Mouse (Mus musculus) liver, postnatal 0 days (tissue): ENCODE data around the gene Gm13757. TPM values are rescaled to one million over a fixed set of nuclear protein-coding genes. Genes with fewer than 3 reads are reported as not detected.
"Not testable (repeated sequence)": the region's sequence is repeated elsewhere in the genome, so short reads cannot be mapped to it uniquely, and the experiment has no call there.

Experiments
- ATAC-seq: fragments of 200-750 bp; cut with Nextera tagmentation; 2 replicates; pipeline ENCODE4 v1.8.0; 2017; ENCODE audit warnings: mild to moderate bottlenecking, moderate library complexity
- DNase-seq: peaks from one replicate; pipeline ENCODE4 v3.0.0-alpha.2; 2016
- H3K27ac ChIP-seq: fragments of 300-500 bp; sonication (generic); 2 replicates; pipeline ENCODE4 v1.5.1; 2014; ENCODE audit warnings: antibody characterized with exemption, moderate library complexity, mild to moderate bottlenecking, low read depth
- H3K27me3 ChIP-seq: fragments of 300-500 bp; sonication (generic); 2 replicates; pipeline ENCODE4 v1.6.1; 2014; ENCODE audit warnings: low read length, control low read depth, mixed read lengths; ENCODE audit not compliant: insufficient read depth
- H3K36me3 ChIP-seq: fragments of 300-500 bp; sonication (generic); replicated peaks from 2 replicates; pipeline ENCODE4 v1.6.1; 2014; ENCODE audit warnings: mild to moderate bottlenecking, control low read depth, low read length, moderate library complexity, mixed read lengths; ENCODE audit not compliant: insufficient read depth
- H3K4me1 ChIP-seq: fragments of 300-500 bp; sonication (generic); 2 replicates; pipeline ENCODE4 v1.6.1; 2014; ENCODE audit warnings: antibody characterized with exemption, mild to moderate bottlenecking, control low read depth; ENCODE audit not compliant: insufficient read depth
- H3K4me2 ChIP-seq: fragments of 300-500 bp; sonication (generic); 2 replicates; pipeline ENCODE4 v1.6.1; 2014; ENCODE audit warnings: low read depth, mild to moderate bottlenecking, low read length, moderate library complexity, mixed read lengths
- H3K4me3 ChIP-seq: fragments of 300-500 bp; sonication (generic); 2 replicates; pipeline ENCODE4 v1.5.1; 2014; ENCODE audit warnings: low read depth, low read length
- H3K9ac ChIP-seq: fragments of 300-500 bp; sonication (generic); replicated peaks from 2 replicates; pipeline ENCODE4 v1.6.1; 2014; ENCODE audit warnings: mild to moderate bottlenecking, moderate library complexity
- H3K9me3 ChIP-seq: fragments of 300-500 bp; sonication (generic); 2 replicates; pipeline ENCODE4 v1.6.1; 2016; ENCODE audit warnings: mild to moderate bottlenecking, control low read depth, low read length, mixed read lengths
- CTCF ChIP-seq: sonication (generic); IDR thresholded peaks from 2 replicates; pipeline ENCODE4 v1.5.1; 2016; ENCODE audit warnings: antibody characterized with exemption, low read depth
- EP300 ChIP-seq: IDR thresholded peaks from 2 replicates; pipeline ENCODE4 v1.6.1; 2016; ENCODE audit warnings: antibody characterized with exemption, low read depth, mild to moderate bottlenecking
- WGBS: fragments of 180-500 bp; shearing (Covaris S2); extraction: QIAGEN DNeasy Blood & Tissue Kit; methylation state at CpG from one replicate; pipeline ENCODE4 v1.1.7; 2014; ENCODE audit not compliant: insufficient replicate concordance; 5-methylcytosine and 5-hydroxymethylcytosine counted together
- polyA plus RNA-seq: library from polyadenylated mRNA; unstranded; fragments of >200 nt; fragmentation: Nextera tagmentation; extraction: Ambion mirVana; gene quantifications from 2 replicates; pipeline ENCODE4 v1.2.1, GENCODE M21; 2015

Gene Gm13757
- not detected in 2 replicates for polyA plus RNA-seq

- H3K36me3 ChIP-seq, result no peaks in the 10 kb centered on the region
- H3K4me1 ChIP-seq, result no peaks in the 10 kb centered on the region
- no peak within 1 kb of the TSS for H3K4me3 ChIP-seq
- H3K27ac ChIP-seq, result no peak within 1 kb of the TSS
- H3K9me3 ChIP-seq, result no peaks in the 10 kb centered on the region
- H3K9ac ChIP-seq, result no peak within 1 kb of the TSS
- no peaks in the 10 kb centered on the region for H3K27me3 ChIP-seq
- ATAC-seq, result no peak
- H3K4me2 ChIP-seq, result no peak within 1 kb of the TSS
- 74% methylated on average over 1 of the region's 1 CpGs for WGBS
- no peak for DNase-seq
- TF ChIP-seq EP300 (no peak), CTCF (no peak)
Observed at GRCm38 (mm10) chr2:88449031-88449430, at the start of gene Gm13757. TSS of gene Gm13757 (minus strand) at chr2:88449131.

- no peaks in the 10 kb centered on the region for H3K36me3 ChIP-seq
- ATAC-seq (no peak), DNase-seq (no peak)
- TF ChIP-seq EP300, result no peak
- no peak for TF ChIP-seq CTCF
- H3K9ac ChIP-seq, result no peak within 1 kb of the TSS
- H3K27ac ChIP-seq, result no peak within 1 kb of the TSS
- H3K4me1 ChIP-seq, result no peaks in the 10 kb centered on the region
- no peaks in the 10 kb centered on the region for H3K9me3 ChIP-seq
- H3K27me3 ChIP-seq, result no peaks in the 10 kb centered on the region
- H3K4me2 ChIP-seq, result no peak within 1 kb of the TSS
- no peak within 1 kb of the TSS for H3K4me3 ChIP-seq
- 53% methylated on average over 2 of the region's 2 CpGs for WGBS
Observed at GRCm38 (mm10) chr2:88493020-88493419, 44.1 kb upstream of the Gm13757 start, which contains the start of gene Olfr1185-ps1. TSS of gene Olfr1185-ps1 (plus strand) at chr2:88493320.

DNA sequence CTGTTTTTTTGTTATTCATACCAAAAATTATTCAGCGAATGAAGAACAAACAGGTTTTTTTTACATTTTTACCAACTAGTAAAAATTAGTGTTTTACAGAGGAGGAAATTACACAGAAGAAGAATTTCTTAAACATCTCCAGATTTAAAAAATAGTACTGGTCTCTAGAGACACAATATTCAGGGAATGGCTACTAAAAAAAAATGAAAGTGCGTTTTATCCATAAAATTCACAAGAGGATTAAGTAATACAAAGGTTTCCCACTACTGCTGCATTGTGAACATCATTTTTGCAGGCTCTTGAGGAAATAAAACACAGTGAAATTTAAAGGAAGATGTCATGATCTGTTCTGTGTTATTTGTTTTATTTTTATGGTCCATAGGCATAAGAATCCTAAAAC is 34.4 kb upstream of the Gm13757 start, which contains the start of gene Olfr1184:
Gene Olfr1184 (plus strand): TSS at position 301 of the 400 bp plus-strand sequence.
- Histone ChIP-seq H3K4me1 (no peaks in the 10 kb centered on the region), H3K27me3 (no peaks in the 10 kb centered on the region), H3K27ac (no peak within 1 kb of the TSS), H3K36me3 (no peaks in the 10 kb centered on the region), H3K9me3 (no peaks in the 10 kb centered on the region), H3K9ac (no peak within 1 kb of the TSS), H3K4me3 (no peak within 1 kb of the TSS), H3K4me2 (no peak within 1 kb of the TSS)
- TF ChIP-seq CTCF (no peak), EP300 (no peak)
- no peak for ATAC-seq
- 82% methylated on average over 2 of the region's 2 CpGs for WGBS
- DNase-seq, result no peak

DNA sequence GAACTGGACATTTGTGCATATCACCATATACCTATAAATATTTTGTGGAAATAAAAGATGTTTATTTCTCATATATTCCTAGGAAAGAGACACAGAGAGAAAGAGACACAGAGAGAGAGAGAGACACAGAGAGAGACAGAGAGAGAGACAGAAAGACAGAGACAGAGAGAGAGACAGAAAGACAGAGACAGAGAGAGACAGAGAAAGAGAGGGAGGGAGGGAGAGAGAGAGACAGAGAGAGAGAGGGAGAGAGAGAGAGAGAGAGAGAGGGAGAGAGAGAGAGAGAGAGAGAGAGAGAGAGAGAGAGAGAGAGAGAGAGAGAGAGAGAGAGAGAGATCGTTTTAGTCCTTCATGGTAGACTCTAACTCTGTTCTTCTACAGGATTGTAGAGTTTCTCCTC is 5.6 kb upstream of the Gm13757 start, which contains the start of gene Olfr1183:
Gene Olfr1183 (plus strand): TSS at position 301 of the 400 bp plus-strand sequence.
- H3K4me2 ChIP-seq, H3K27ac ChIP-seq, H3K4me1 ChIP-seq, H3K4me3 ChIP-seq, H3K9ac ChIP-seq, H3K27me3 ChIP-seq, H3K9me3 ChIP-seq, ATAC-seq, H3K36me3 ChIP-seq, DNase-seq: not testable (repeated sequence)
- WGBS, result 69% methylated on average over 1 of the region's 1 CpGs

DNA sequence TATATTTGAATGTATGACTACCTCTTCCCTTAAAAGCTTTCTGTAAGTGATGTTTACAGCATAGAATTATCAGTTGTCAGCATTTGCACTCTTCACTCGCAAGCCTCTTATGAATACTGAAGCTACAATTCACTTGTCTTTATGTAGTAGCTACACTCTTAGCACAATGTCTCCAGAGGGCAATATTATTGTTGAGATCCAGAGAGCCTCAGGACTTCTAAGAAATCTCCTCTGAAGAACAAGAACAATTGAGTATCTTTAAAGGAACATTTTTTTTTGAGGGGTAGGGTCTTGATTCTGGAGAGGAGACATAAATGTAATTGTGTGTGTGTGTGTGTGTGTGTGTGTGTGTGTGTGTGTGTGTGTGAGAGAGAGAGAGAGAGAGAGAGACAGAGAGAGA is 22.9 kb downstream of the Gm13757 start, which contains the start of gene Olfr1181:
Gene Olfr1181 (minus strand): TSS at position 101 of the 400 bp plus-strand sequence.
- TF ChIP-seq EP300 (no peak), CTCF (no peak)
- no peaks in the 10 kb centered on the region for H3K4me1 ChIP-seq
- no peak within 1 kb of the TSS for H3K4me3 ChIP-seq
- no peak within 1 kb of the TSS for H3K4me2 ChIP-seq
- no peaks in the 10 kb centered on the region for H3K27me3 ChIP-seq
- no peak within 1 kb of the TSS for H3K9ac ChIP-seq
- 76% methylated on average over 1 of the region's 1 CpGs for WGBS
- no peaks in the 10 kb centered on the region for H3K9me3 ChIP-seq
- ATAC-seq (no peak), DNase-seq (no peak)
- no peaks in the 10 kb centered on the region for H3K36me3 ChIP-seq
- H3K27ac ChIP-seq, result no peak within 1 kb of the TSS

- no peak within 1 kb of the TSS for H3K4me3 ChIP-seq
- H3K9me3 ChIP-seq, result no peaks in the 10 kb centered on the region
- TF ChIP-seq CTCF (no peak), EP300 (no peak)
- WGBS, result 68% methylated on average over 2 of the region's 2 CpGs
- H3K27me3 ChIP-seq, result no peaks in the 10 kb centered on the region
- no peak for ATAC-seq
- H3K4me2 ChIP-seq, result no peak within 1 kb of the TSS
- no peaks in the 10 kb centered on the region for H3K36me3 ChIP-seq
- DNase-seq, result no peak
- H3K9ac ChIP-seq, result no peak within 1 kb of the TSS
- no peak within 1 kb of the TSS for H3K27ac ChIP-seq
- H3K4me1 ChIP-seq, result no peaks in the 10 kb centered on the region
Observed at GRCm38 (mm10) chr2:88419051-88419450, 29.9 kb downstream of the Gm13757 start, which contains the start of gene Olfr1180. TSS of gene Olfr1180 (minus strand) at chr2:88419151.
